Mouse (Mus musculus): ENCODE measurements around the gene Zfyve26.

DNA sequence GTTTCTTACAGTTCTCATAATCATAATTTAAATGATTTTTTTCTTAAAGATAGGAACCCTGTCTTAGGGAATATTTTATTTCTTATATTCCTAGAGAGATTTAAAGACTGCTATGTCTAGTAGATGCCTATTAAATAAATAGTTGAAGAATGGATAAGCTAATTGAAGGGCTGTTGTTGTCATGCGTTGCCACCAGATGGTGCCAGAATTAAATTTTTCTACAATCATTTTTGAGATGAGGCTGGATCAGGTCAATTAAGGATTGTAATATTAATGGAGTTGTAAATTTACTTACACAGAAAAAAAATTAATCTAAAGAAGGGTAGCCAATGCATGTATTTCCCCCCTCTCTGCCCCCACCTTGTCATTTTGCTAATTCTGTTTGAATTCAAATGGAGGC, 9.0 kb upstream of the Zfyve26 start:
- TF ChIP-seq POLR2A (IDR thresholded peaks at IDR 0.05; ENCODE audit: insufficient read depth, low read depth, low read length) (no peak), CTCF (IDR thresholded peaks at IDR 0.05; ENCODE audit: insufficient read depth, low read depth, low read length) (no peak)
